Mouse (Mus musculus) c-Kit-positive CD71-positive TER-119-negative erythroid progenitor cells, embryonic 14.5 days (primary cell): ENCODE results near the gene Kansl1l.
A peak's percentile ranks its signal among the peaks of the same experiment; 100 is the strongest.

Experiments
- DNase-seq: peaks from one replicate; pipeline ENCODE4 v3.0.0-alpha.2; 2013; ENCODE audit warnings: low read depth

Kansl1l gene

DNA sequence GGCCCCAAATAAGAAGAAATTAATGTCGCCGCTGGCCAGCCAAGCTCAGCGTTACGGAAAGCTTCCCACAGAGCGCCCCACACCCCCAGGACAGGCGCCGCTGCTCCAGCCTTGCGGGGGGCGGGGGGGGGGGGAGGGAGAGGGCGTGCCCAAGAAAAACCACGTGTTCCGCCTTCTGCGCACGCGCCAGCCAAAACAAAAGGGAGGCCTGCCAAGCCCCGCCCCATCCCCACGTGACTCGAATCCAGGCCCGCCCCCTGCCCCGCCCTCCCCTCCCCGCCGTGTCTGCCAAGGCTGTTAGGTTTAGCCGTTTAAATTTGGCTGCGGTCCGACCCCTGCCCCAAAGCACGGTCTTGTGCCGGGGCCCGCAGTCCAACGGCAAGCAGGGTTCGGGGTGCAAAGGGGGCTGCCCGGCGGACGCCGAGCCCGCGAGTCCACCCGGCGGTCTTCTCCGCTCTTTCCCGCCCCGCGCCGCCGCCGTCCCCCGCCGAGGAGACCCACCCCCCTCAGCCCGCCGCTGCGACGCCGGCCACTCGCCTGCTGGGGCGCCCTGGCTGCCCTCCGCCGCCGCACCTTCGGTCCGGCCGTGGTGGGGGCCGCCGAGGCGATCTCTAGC, 417 bp downstream of the Kansl1l start:
- peak; percentile 68 for DNase-seq

DNA sequence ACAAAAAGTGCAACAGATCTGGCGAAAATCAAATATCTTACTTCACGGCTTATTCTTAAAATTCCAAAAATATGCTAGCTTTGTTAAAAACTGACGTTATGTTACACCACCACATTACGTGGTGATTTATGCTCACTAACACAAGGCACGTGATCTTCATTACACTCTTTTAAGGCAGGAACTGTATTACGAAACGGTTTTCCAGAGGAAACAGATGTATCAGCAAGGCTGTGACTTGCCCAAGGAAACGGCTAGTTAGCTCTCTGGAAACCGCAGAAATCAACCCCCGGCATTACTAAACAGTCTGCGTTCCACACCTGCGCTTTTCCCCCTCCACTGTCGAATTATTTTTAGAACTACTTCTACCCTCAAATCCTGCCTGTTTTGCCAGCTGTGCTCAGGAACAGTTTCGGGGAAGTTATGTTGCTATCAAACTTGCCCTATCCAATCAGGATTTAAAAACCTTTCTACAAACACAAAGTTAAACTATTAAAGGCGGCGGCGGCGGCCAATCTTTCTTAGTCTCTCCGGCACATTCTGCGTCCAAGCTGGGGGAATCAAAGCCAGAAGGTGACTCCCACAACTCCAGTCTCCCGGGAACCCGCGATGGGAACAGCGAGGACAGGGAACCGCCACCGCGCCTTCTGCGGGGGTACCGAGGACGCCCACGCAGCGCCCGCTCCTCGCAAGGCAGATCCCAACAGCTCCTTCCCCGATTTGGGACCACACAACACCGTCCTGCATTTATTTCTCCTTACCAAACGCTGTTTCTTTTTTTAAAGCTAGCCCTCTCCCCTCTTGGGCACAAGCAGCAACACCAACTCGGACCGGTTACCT, 1.2 kb downstream of the Kansl1l start:
- peak; percentile 41 for DNase-seq

DNA sequence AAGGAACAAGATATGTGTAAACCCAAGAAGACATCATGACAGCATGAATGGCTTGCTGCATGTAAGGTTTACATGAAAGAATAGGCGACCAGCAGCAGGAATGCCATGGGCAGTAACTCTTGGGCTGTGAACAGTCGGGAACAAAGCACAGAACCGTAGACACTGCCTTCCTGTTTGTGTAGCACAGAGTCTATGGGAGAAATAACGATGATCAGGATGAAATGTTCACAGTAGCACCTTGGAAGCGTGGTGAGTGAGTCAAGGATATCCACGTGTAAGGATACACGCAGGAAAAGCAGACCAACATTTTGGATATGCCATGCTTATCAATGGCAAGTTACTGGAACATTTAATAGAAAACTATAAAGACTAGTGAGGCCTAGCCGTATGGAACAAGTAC, 2.6 kb downstream of the Kansl1l start:
- DNase-seq, result no peak

DNA sequence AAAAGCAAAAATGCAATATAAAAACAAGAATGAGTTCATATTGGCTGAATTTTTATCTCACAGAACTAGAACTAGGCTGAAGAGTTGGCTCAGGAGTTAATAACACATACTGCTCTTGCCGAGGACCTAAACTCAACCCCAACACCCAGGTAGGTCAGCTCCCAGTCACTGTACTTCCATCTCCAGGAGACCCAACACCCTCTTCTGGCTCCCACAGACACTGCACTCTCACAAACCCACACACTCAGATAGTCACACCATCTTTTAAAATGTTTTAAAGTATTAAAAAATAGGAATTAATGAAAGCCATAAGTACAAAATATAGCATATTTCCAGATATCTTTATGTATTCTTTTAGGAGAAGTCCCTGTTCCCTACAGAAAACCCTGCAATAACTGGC, 4.2 kb downstream of the Kansl1l start:
- DNase-seq, result no peak

DNA sequence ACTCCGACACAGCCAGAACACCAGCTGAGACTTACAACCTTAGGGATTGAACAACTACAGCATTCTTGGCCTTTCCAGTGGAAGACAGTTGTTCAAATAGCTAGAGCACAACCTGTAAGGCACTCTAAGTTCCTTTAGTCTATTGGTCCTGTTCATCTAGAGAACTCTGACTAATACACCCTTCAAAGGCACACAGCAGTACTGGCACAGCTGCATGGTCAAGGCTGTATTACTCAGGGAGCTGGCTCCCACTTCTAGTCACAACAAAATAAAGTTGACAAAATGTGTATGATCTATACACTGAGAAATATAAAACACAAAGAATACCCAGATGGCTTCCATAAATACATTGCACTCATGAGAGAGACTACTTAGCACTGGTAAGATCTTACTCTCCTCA, 10.5 kb downstream of the Kansl1l start:
- no peak for DNase-seq

DNA sequence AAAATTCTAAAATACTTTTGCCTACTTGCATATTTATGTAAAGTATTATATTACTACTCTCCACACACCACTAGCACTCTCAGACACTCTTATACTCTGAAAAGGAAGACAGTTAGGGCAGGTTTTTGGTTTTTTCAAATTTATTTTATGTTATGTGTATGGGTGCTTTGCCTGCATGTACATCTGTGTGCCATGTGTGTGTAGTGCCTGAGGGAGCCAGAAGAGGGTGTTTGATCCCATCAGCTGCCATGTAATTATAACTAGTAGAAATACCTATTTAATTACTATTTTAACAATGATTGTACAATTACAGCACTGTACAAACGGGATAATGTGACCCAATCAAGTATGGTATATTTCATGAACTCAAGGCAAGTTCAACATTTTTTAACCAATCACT, 12.0 kb downstream of the Kansl1l start:
- no peak for DNase-seq

DNA sequence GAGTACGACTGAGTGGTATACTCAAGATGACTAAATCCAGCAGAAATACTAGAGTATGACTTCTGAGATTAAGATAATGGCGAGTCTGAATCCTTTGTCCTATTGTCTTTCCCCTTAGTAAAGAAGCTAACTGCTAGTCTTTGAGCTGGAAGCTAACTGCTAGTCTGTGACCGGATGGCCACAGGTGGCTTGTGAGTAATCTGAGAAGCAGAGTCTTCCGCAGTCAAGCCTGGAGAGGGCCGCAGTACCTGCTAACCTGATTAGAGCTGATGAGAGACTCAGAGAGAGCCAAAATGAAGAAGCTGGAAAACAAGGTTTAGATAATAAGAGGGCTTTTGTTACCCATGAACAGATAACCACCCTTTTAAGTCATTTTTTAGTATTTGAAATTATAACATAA, 12.7 kb downstream of the Kansl1l start:
- no peak for DNase-seq

DNA sequence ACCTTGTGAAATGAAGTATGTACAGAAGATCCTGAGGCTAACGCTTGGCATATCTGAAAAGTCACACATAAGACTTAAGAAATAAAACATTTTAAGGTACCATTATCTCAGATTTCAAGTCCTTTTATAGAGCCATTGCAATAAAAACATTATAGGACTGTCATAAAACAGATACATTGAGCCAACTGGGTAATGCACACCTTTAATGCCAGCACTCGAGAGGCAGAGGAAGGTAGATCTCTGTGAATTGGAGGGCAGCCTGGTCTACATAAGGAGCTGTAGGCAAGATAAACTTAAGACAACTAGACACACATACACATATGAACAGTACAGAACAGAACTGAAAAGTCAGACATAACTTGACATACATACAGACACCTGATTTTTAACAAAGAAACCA, 19.4 kb downstream of the Kansl1l start:
- no peak for DNase-seq

DNA sequence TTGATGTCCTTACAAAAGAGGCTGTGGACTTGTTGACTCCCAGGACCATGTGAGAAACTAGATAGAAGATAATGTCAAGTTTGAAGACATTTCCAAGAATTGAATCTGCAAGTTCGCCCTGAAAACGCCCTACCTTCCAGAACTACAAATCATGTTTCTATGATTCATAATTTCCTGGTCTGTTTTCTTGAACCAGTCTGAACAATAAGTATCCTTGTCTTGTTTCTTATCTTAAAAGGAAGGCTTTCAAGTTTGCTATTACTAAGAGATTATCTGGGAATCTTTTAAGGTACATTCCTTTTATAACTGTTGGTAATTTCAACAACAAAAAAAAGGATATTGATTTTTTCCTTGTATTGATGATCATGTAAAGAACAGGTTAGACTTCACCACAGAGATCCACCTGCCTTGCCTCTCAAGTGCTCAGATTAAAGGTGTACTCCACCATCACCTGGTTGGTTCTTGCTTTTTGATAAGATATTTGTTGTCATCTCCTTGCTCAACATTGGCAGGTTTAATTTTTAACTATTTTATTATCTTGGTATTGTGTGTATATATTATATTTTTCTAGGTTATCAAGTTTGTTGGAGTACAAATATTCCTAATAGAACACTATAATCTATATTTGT, 24.4 kb downstream of the Kansl1l start:
- DNase-seq, result no peak

DNA sequence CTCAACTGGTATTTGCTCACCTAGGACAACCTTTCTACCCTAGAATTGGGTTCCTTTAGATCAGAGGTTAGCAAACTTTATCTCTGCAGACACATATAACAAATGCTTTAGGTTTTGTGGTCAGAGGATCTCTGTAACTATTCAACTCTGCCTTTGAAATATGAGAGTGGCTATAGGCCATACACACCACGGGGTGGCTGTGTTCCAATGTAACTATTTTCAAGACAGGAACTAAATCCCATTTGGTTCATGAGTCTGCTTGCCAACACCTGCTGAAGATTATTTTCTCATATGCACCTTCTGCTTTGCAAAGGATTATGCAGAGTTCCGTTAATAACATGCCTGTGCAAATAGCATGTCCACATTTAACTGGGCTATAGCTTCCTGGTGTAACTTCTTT, 35.1 kb downstream of the Kansl1l start:
- no peak for DNase-seq

DNA sequence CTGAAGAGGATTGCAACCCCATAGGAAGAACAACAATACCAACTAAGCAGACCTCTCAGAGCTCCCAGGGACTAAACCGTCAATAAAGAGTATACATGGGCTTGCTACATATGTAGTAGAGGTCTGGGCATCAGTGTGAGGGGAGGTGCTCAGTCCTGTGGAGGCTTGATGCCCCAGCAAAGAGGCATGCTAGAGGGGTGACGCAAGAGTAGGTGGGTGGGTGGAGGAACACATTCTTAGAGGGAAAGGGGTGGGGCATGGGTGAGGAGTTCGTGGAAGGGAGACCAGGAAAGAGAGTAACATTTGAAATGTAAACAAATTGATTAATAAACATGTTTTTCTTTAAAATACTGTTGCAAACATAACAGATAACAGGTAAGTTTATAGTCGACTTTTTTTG, 36.3 kb downstream of the Kansl1l start:
- no peak for DNase-seq

DNA sequence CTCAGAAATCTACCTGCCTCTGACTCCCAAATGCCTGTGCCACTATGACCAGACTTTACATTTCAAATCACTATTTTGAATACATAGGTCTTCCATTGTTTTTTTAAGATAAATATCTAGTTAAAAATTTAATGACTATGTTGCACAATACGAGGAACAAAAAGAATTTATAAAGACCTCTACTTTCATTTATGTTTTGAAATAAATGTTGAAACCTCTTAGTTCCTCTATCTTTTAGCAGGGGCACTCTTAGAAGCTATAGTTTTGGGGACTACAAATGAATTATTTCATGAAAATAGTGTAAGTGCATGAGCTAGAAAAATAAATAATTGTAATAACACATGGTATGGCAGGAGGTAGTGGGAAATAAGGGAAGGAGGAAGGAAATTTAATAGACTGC, 38.6 kb downstream of the Kansl1l start:
- no peak for DNase-seq

DNA sequence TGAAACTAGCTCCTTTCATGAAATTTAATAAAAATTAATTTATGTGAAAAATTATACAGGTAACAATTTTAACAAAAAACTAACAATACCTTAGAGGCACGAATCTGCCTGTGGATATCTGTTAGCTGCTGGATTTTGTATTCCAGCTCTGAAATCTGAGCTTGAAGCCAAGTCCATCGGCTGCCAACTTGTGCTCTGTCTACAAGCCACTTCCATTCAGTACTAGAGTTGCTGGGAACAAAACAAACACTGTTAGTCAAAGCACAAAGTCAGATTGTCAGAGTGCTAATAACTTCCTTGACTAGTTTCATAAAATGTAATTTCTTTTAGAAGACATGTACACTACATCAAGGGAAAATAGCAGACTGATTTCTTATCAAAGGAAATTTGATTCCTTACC, 39.5 kb downstream of the Kansl1l start:
- no peak for DNase-seq

DNA sequence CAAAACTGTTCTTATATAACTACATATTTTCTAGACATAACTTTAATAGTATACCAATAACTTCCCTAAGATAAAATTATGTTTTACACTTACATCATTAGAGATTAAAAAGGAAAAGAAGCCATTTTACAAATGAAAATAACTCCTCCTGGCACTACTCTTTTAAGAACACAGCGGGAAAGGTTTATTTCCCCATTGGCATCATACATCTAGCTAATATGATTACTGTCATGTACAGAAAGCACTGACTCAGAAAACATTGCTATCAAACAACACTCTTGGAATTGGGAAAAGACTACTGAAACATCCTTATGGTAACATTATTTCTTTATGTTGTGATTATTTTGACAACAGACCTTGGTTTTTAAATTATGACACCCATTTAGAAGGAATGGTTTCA, 48.6 kb downstream of the Kansl1l start:
- no peak for DNase-seq

DNA sequence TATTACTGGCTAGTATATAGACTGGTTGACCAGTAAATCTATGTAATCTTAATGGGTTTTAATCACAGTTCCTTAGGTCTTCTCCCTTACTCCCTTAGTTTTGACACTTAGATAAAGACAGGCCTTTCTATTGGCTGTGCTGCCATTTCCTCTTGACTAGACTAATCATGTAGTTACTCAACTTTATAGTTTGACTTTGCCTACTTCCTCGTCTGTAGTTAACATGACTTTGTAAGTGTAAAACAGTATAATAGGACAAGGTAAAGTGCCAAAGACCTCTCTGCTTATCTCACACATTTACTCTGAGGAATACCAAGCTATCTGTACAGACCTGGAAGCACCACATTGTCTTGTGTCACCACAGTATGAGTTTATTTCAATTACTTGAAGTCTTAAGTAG, 86.8 kb downstream of the Kansl1l start:
- DNase-seq, result no peak

DNA sequence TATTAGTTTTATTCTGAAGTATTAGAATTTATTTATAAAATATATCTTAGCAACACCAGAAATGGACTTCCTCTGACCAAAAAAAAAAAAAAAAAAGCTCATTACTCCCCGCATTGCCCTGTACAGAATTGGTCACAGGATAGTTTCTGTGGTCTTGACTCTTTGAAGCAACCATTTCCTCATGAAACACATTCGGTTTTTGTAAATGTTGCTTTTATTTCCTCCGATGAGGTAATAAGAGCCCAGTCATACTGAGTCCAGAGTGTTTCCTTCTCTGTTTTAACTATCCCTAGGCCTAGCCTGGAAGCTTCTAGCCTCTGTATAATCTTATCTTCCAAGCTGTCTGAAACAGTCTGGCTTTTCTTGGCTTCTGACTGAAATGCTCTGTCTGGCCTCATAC, 104.5 kb downstream of the Kansl1l start:
- DNase-seq, result no peak

DNA sequence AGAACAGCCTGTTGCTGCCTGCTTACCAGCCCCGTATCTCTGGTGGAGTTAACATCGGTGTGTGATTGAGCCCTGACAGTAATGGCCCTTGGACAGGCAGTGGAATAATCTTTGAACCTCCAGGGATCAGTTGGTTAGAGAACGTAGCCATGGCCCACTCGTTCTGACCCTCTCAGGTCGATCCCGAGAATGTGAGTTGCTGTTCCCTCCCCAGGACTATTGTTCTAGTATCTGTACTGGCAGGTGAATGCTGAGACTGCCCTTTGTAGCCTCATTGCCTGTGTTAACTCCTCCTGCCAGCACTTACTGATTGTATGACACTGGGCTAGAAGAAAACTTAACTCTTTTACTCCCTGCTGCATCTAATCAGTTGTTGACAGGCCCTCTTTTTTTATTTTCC, 112.8 kb downstream of the Kansl1l start:
- DNase-seq, result no peak

DNA sequence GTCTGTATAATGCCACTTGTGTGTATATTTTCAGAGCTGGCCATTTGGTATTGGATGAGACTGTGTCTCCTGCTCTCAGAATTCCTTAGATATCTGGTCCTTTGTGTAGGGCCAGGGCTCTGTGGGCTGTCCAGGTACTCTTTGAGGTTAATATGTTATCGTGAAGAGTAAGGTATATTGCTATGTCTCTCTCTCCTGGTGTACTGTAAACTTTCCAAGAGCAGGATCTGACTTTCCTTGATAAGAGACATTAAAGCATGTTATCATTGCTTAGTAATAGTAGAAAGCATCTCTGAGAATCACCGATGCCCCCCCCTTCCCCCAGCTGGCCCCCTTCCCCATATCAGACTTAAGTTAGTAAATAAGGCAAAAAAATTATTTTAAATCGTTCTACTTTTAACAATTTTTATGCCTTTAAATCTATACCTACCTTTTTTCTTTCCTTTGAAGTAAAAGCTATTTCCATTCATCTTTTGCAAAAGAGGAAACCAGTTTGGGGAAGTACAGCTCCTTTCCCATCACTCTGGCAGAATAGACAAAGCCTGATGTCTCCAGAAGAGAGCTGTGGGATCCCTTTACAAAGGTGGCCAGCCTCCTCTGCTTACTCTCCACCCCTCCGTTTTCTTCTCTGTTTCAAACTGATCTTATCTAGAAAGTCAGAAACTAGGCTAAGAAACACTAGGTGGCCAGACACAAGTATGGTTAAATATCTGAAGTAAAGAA, 114.6 kb downstream of the Kansl1l start:
- DNase-seq, result no peak

DNA sequence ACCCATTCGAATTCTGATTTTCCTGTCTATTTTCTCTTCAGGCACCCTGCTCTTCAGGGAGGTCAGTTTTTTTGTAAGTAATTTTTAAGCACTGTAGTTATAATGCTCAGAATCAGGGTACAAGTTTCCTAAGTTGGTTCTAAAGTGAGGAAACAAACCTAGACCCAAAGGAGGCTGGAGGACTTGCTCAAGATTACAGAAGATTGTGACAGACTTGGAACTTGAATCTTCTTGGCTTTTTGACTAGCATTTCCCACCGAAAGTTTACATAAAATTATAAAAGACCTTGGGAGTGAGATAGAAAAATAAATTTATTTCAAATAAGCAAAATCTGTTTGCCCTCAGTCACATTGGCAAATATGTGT, 115.8 kb downstream of the Kansl1l start:
- DNase-seq, result no peak

DNA sequence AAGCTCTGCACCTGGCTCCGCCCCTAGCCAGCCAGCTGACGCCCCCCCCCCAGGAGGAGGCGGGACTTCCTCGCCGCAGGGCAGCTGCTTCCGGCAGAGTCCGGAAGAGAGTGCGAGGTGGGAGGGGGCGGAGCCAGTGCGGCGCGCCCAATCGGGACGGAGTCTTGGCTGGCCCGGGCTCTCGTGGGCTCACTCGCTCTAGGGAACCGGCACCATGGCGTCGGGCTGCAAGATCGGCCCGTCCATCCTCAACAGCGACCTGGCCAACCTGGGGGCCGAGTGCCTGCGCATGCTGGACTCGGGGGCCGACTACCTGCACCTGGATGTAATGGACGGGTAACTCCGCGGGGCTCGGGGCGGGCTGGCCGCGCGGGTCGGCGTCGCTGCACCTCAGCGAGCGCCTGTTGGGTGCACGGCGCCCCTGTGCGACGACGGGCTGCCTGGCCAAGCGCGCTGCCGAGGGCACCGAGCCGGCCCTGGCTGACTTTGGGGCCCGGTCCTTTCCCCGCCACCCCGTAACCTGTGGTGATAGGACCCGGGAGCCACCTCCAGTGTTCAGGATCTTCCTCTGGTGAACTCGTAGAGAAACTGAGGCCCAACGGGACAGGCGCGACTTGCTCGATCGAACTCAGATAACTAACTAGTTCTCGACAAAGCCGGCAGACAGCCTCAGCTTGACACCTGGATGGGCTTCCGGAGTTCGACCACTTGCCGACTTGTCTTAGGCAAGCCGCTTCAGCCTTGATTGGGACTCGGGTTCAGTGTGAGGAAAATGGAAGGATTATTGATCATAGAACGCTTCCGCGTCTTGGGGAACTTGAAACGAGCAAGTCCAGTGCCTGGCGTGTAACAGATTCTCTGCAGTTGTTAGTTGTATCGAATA, 116.4 kb downstream of the Kansl1l start, which contains the start of gene Rpe:
Gene Rpe, plus strand, starts transcription at position 139 of the 883 bp plus-strand sequence.
- peak; percentile 86 for DNase-seq

DNA sequence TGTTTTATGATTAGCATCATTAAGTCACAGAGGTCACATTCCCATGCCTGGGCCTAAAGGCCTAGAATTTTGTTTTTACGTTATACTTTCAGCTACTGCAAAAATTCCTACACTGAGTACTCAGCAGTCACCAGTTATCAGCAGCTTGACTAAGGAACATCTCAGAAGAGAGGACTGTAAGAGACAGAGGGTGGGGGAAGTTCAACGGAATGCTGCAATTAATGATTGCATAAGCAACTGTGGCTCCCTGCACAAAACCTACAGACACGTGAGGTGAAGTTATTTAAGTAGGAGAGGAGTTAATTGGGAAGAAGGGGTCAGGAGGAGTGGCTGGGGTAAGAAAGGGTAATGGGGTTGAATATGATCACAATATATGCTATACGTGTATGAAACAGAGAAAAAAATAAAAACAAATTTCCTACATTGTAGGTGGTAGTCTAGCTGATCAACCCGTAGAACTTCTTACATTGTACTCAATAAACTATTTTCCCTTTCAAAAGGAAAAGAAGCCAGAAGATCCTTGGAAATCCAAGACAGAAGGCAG, 117.1 kb downstream of the Kansl1l start:
- DNase-seq, result no peak
